Mouse (Mus musculus) cerebellum, postnatal 36 days (tissue): ENCODE measurements around the gene Shank3.

Source experiments
- DNase-seq, 2 experiments: peaks; one replicate each; pipeline ENCODE4 v3.0.0; 2021 to 2022; ENCODE audit warnings: mixed read lengths in 2 of 2

Gene Shank3

GRCm38 (mm10) chr15:89498961-89499688 is at the start of gene Shank3:
Gene Shank3 (plus strand): TSS chr15:89499623.
- DNase-seq, result peak in 1 of 2 experiments; percentile 32

- DNase-seq, result no peak
Measured at GRCm38 (mm10) chr15:89452906-89453864, 46.2 kb upstream of the Shank3 start.

GRCm38 (mm10) chr15:89453865-89454478 is 45.5 kb upstream of the Shank3 start, which contains the start of gene Mapk8ip2:
Gene Mapk8ip2 (plus strand): TSS chr15:89453913.
- peak; percentile 79 to 82 for DNase-seq

GRCm38 (mm10) chr15:89454857-89455256 is 44.6 kb upstream of the Shank3 start:
- no peak for DNase-seq

- no peak for DNase-seq
Measured at GRCm38 (mm10) chr15:89455642-89456041, 43.8 kb upstream of the Shank3 start.

- DNase-seq, result no peak
Measured at GRCm38 (mm10) chr15:89458942-89459341, 40.5 kb upstream of the Shank3 start.

GRCm38 (mm10) chr15:89459821-89460220 is 39.6 kb upstream of the Shank3 start:
- no peak for DNase-seq

- peak in 1 of 2 experiments; percentile 56 for DNase-seq
Measured at GRCm38 (mm10) chr15:89460298-89460697, 39.1 kb upstream of the Shank3 start.

GRCm38 (mm10) chr15:89461321-89461720 is 38.1 kb upstream of the Shank3 start:
- DNase-seq, result no peak

- no peak for DNase-seq
Measured at GRCm38 (mm10) chr15:89462176-89462575, 37.2 kb upstream of the Shank3 start.

GRCm38 (mm10) chr15:89463334-89464235 is 35.8 kb upstream of the Shank3 start:
- no peak for DNase-seq

- no peak for DNase-seq
Measured at GRCm38 (mm10) chr15:89465052-89465451, 34.4 kb upstream of the Shank3 start.

GRCm38 (mm10) chr15:89468577-89468976 is 30.8 kb upstream of the Shank3 start:
- DNase-seq, result peak in 1 of 2 experiments; percentile 46

- no peak for DNase-seq
Measured at GRCm38 (mm10) chr15:89471476-89471875, 27.9 kb upstream of the Shank3 start.

- no peak for DNase-seq
Measured at GRCm38 (mm10) chr15:89473370-89473769, 26.1 kb upstream of the Shank3 start.

GRCm38 (mm10) chr15:89473921-89474320 is 25.5 kb upstream of the Shank3 start:
- no peak for DNase-seq

- DNase-seq, result no peak
Measured at GRCm38 (mm10) chr15:89474596-89475292, 24.7 kb upstream of the Shank3 start.

GRCm38 (mm10) chr15:89475293-89475600 is 24.2 kb upstream of the Shank3 start:
- DNase-seq, result no peak

GRCm38 (mm10) chr15:89475611-89476474 is 23.6 kb upstream of the Shank3 start:
- DNase-seq, result peak; percentile 93 to 96

GRCm38 (mm10) chr15:89476475-89476815 is 23.0 kb upstream of the Shank3 start:
- DNase-seq, result no peak

- DNase-seq, result no peak
Measured at GRCm38 (mm10) chr15:89477091-89477491, 22.3 kb upstream of the Shank3 start, which contains the start of gene Arsa. Gene Arsa (minus strand): TSS chr15:89477425.
